Comparison of ENCODE assay signal across 8 mouse cellular contexts in the genomic region with DNA sequence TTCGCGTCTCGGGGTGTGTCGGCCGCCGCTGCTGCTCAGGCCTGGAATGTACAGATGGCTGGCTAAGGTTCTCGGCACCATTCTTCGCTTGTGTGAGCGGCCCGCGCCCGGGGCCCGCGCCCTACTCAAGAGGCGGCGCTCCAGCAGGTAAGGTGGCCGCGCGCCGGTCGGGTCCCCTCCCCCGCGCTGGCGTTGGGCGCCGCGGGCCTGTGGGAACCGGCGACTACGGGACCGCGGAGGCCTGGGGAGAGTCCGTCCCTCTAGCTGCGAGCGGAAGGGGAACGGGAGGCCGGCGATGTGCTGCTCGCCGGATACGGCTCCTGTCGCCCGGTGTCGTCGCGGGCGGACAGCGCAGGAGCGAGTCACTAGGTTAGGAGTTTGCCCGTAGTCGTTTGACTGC. TPM values are rescaled to one million over a fixed set of nuclear protein-coding genes. Genes with fewer than 3 reads are reported as not detected.
DNase-seq lines count a peak whose midpoint lies in the region; ATAC-seq and TF ChIP-seq lines count a peak whose summit lies in the region.

No protein-coding gene starts in this region.

- dilution Hi-C loops in CH12.LX (cut with MboI; ENCODE audit: extremely low pct_ligation_motif_present, extremely low pct_unique_long_range_greater_than_20kb, low sequenced_read_pairs), result no loop called here

- TF ChIP-seq CTCF in CH12.LX (conservative IDR thresholded peaks at IDR 0.05 in 1 of 2, IDR thresholded peaks at IDR 0.05 in 1 of 2; ENCODE audit: low read depth in 2 of 2, low read length in 2 of 2), result no peak
- TF ChIP-seq CTCF in liver, adult 2 months (IDR thresholded peaks at IDR 0.05; ENCODE audit: low read depth, low read length), result no peak

- H3K27me3 ChIP-seq in CH12.LX (replicated peaks), result no peaks in the 10 kb centered on the region
- no peaks in the 10 kb centered on the region for H3K27me3 ChIP-seq in forebrain, embryonic 11.5 days (ENCODE audit: control insufficient read depth, insufficient read depth, low read length)
- H3K27me3 ChIP-seq in liver, adult 2 months (ENCODE audit: control insufficient read depth, insufficient read depth, low read length), result no peaks in the 10 kb centered on the region
- H3K27me3 ChIP-seq in neural tube, embryonic 14.5 days (ENCODE audit: control insufficient read depth, insufficient read depth, low read length), result peaks cover 3% of the 10 kb centered on the region; the same call in 1 of the 2 replicates

- 0 out of 2 replicates have a peak overlapping the region, but pooled peaks have one; percentile 11 for H3K27ac ChIP-seq in CH12.LX (ENCODE audit: insufficient read depth, low read depth)
- H3K27ac ChIP-seq in forebrain, embryonic 11.5 days (ENCODE audit: low read depth, low read length), result peak overlapping the region; percentile 37; the same call in 1 of the 2 replicates
- peak overlapping the region; percentile 29; the same call in 1 of the 2 replicates for H3K27ac ChIP-seq in liver, adult 2 months (replicated peaks; ENCODE audit: insufficient read depth, low read depth, low read length)
- peak overlapping the region; percentile 84 for H3K27ac ChIP-seq in neural tube, embryonic 14.5 days (ENCODE audit: low read depth, low read length)

- peak overlapping the region; percentile 72 for H3K9ac ChIP-seq in CH12.LX (ENCODE audit: insufficient read depth, low read depth)
- H3K9ac ChIP-seq in forebrain, embryonic 11.5 days (ENCODE audit: low read length), result peak overlapping the region; percentile 87
- peak overlapping the region; percentile 92 for H3K9ac ChIP-seq in liver, adult 2 months (ENCODE audit: low read depth, low read length)
- peak overlapping the region; percentile 83 for H3K9ac ChIP-seq in neural tube, embryonic 14.5 days (replicated peaks; ENCODE audit: low read depth, low read length)

- under 1% methylated on average over 50 of the region's 51 CpGs for WGBS in forebrain, embryonic 11.5 days
- under 1% methylated on average over 51 of the region's 51 CpGs for WGBS in liver, adult 2 months
- under 1% methylated on average over 45 of the region's 51 CpGs for WGBS in neural tube, embryonic 14.5 days

- H3K36me3 ChIP-seq in CH12.LX (replicated peaks in 1 of 2; ENCODE audit: control insufficient read depth in 1 of 2, insufficient read depth in 1 of 2, low read length in 1 of 2), result peaks cover 2 to 32% of the 10 kb centered on the region in 2 experiments
- H3K36me3 ChIP-seq in forebrain, embryonic 11.5 days (ENCODE audit: control insufficient read depth, insufficient read depth, low read length), result no peaks in the 10 kb centered on the region
- peaks cover 2% of the 10 kb centered on the region; the same call in 1 of the 2 replicates for H3K36me3 ChIP-seq in liver, adult 2 months (ENCODE audit: control insufficient read depth, insufficient read depth, low read length)
- H3K36me3 ChIP-seq in neural tube, embryonic 14.5 days (ENCODE audit: control insufficient read depth, insufficient read depth, low read length), result no peaks in the 10 kb centered on the region

- peaks cover 2 to 46% of the 10 kb centered on the region in 2 experiments for H3K4me1 ChIP-seq in CH12.LX (ENCODE audit: control insufficient read depth in 1 of 2, insufficient read depth in 2 of 2)
- H3K4me1 ChIP-seq in forebrain, embryonic 11.5 days (replicated peaks; ENCODE audit: control insufficient read depth, insufficient read depth, low read length), result peaks cover 3% of the 10 kb centered on the region; the same call in 1 of the 2 replicates
- peaks cover 3% of the 10 kb centered on the region; the same call in 1 of the 2 replicates for H3K4me1 ChIP-seq in liver, adult 2 months (ENCODE audit: control insufficient read depth, insufficient read depth, low read length)
- H3K4me1 ChIP-seq in neural tube, embryonic 14.5 days (ENCODE audit: control insufficient read depth, insufficient read depth, low read length), result peaks cover 4% of the 10 kb centered on the region; the same call in 1 of the 2 replicates

- H3K4me2 ChIP-seq in CH12.LX (ENCODE audit: insufficient read depth, low read depth, poor library complexity, severe bottlenecking), result peak overlapping the region; percentile 3; the same call in 1 of the 2 replicates
- H3K4me2 ChIP-seq in forebrain, embryonic 11.5 days (ENCODE audit: low read depth, low read length, severe bottlenecking), result peak overlapping the region; percentile 63
- H3K4me2 ChIP-seq in neural tube, embryonic 14.5 days (ENCODE audit: low read depth, low read length), result peak overlapping the region; percentile 77

- peak; percentile 75 for ATAC-seq in forebrain, embryonic 11.5 days (replicated peaks; ENCODE audit: low FRiP score)
- peak; percentile 79 for ATAC-seq in neural tube, embryonic 14.5 days (ENCODE audit: low read depth)

- peak; percentile 50 for DNase-seq in gastrocnemius, postnatal 10 days
- no peak for DNase-seq in gastrocnemius, postnatal 4 days (ENCODE audit: low spot score in 2 of 2)
- peak; percentile 27 for DNase-seq in CH12.LX (ENCODE audit: extremely low read depth)
- no peak for DNase-seq in forebrain, embryonic 11.5 days (ENCODE audit: low spot score)
- no peak for DNase-seq in liver, adult 2 months (ENCODE audit: extremely low read depth, low read depth, low spot score)
- no peak for DNase-seq in layer of hippocampus, adult 9-10 months (ENCODE audit: low spot score)
- no peak for DNase-seq in cerebellum, postnatal 36 days

- H3K4me3 ChIP-seq in CH12.LX (replicated peaks in 1 of 3; ENCODE audit: low read depth in 2 of 3, low read length in 2 of 3, poor library complexity in 1 of 3), result peak overlapping the region; percentile 91 to 98 (median 91)
- H3K4me3 ChIP-seq in forebrain, embryonic 11.5 days (ENCODE audit: low read depth, low read length), result peak overlapping the region; percentile 98
- peak overlapping the region; percentile 98 for H3K4me3 ChIP-seq in liver, adult 2 months (ENCODE audit: insufficient read depth, low read depth, low read length)
- peak overlapping the region; percentile 96 for H3K4me3 ChIP-seq in neural tube, embryonic 14.5 days (ENCODE audit: low read depth, low read length)

- H3K79me2 ChIP-seq in CH12.LX (replicated peaks; ENCODE audit: control insufficient read depth, extremely low read depth, insufficient read depth, poor library complexity, severe bottlenecking), result peaks cover 40% of the 10 kb centered on the region
- H3K79me2 ChIP-seq in liver, adult 2 months (ENCODE audit: control insufficient read depth, insufficient read depth, low read length), result peaks cover 8% of the 10 kb centered on the region; the same call in 1 of the 2 replicates

- TF ChIP-seq POLR2A in CH12.LX (IDR thresholded peaks at IDR 0.05; ENCODE audit: low read depth, low read length), result no peak
- TF ChIP-seq POLR2A in liver, adult 2 months (IDR thresholded peaks at IDR 0.05; ENCODE audit: extremely low read depth, insufficient read depth, low read length), result no peak

- no peak for TF ChIP-seq EP300 in CH12.LX (IDR thresholded peaks at IDR 0.05; ENCODE audit: low read length)

- in situ Hi-C loops in CH12.LX (cut with MboI; ENCODE audit: low pct_ligation_motif_present, low pct_unique_long_range_greater_than_20kb, low sequenced_read_pairs), result loop anchor here (25.0 kb wide), 1 partner anchor 172 kb away; no protein-coding TSS in a partner anchor

- no peak for TF ChIP-seq RAD21 in CH12.LX (IDR thresholded peaks at IDR 0.05; ENCODE audit: low read depth, low read length)

- no peaks in the 10 kb centered on the region for H3K9me3 ChIP-seq in CH12.LX (replicated peaks; ENCODE audit: low read length)
- no peaks in the 10 kb centered on the region for H3K9me3 ChIP-seq in forebrain, embryonic 11.5 days (ENCODE audit: control insufficient read depth, low read length)
- no peaks in the 10 kb centered on the region for H3K9me3 ChIP-seq in neural tube, embryonic 14.5 days (ENCODE audit: control insufficient read depth, low read length)

TF ChIP-seq in CH12.LX, 34 proteins besides CTCF, POLR2A, EP300 and RAD21:
- 0 out of 2 replicates have a peak, but pooled peaks have one; percentile 65 for TF ChIP-seq UBTF (IDR thresholded peaks at IDR 0.05; ENCODE audit: low read depth, low read length)
- no peak for TF ChIP-seq JUN (IDR thresholded peaks at IDR 0.05; ENCODE audit: insufficient read depth, low read depth, low read length)
- no peak for TF ChIP-seq USF1 (IDR thresholded peaks at IDR 0.05; ENCODE audit: low read depth, low read length)
- TF ChIP-seq NRF1 (IDR thresholded peaks at IDR 0.05; ENCODE audit: low read depth, low read length), result no peak
- TF ChIP-seq RCOR1 (conservative IDR thresholded peaks at IDR 0.05; ENCODE audit: low read depth, low read length), result no peak

RNA-seq across cellular contexts. Expression of a gene that starts 0.3 kb away (rescaled TPM):
- total RNA-seq in gastrocnemius, postnatal 10 days (2021), result 10 to 100 TPM; 21.2 to 22.6 TPM
- total RNA-seq in gastrocnemius, postnatal 4 days (2021), result 10 to 100 TPM; 24.1 to 28.0 TPM
- 37.8 and 45.8 TPM in 2 replicates for total RNA-seq in CH12.LX (2012; rRNA removed)
- total RNA-seq in CH12.LX (2014; rRNA removed), result 42.8 and 46.2 TPM in 2 replicates
- polyA plus RNA-seq in CH12.LX (2012; ENCODE audit: insufficient read length, low read depth), result 60.5 and 60.8 TPM in 2 replicates
- polyA plus RNA-seq in forebrain, embryonic 11.5 days (2014; fragmentation: Nextera tagmentation; extraction: Ambion mirVana), result 65.8 and 75.7 TPM in 2 replicates
- 11.0 and 11.2 TPM in 2 replicates for total RNA-seq in liver, adult 2 months (2014; rRNA removed)
- 3.9 and 4.0 TPM in 2 replicates for polyA plus RNA-seq in liver, adult 2 months (2012; rRNA removed)
- polyA plus RNA-seq in neural tube, embryonic 14.5 days (2014; fragmentation: Nextera tagmentation; extraction: Ambion mirVana), result 58.6 and 60.7 TPM in 2 replicates

RNA-seq across cellular contexts. Expression of a gene that starts 14.1 kb away (rescaled TPM):
- total RNA-seq in gastrocnemius, postnatal 10 days (2021), result under 1 TPM in 1 of 2 experiments, not detected in 1; 0.09 TPM
- under 1 TPM; 0.16 to 0.52 TPM for total RNA-seq in gastrocnemius, postnatal 4 days (2021)
- total RNA-seq in CH12.LX (2012; rRNA removed) (3.4 and 6.1 TPM in 2 replicates), CH12.LX (2014; rRNA removed) (2.2 and 3.2 TPM in 2 replicates)
- 2.1 and 2.6 TPM in 2 replicates for polyA plus RNA-seq in CH12.LX (2012; ENCODE audit: insufficient read length, low read depth)
- 0.16 and 0.39 TPM in 2 replicates for polyA plus RNA-seq in forebrain, embryonic 11.5 days (2014; fragmentation: Nextera tagmentation; extraction: Ambion mirVana)
- 0.07 and 0.09 TPM in 2 replicates for total RNA-seq in liver, adult 2 months (2014; rRNA removed)
- 0.12 TPM in 1 of 2 replicates, not detected in the other for polyA plus RNA-seq in liver, adult 2 months (2012; rRNA removed)
- polyA plus RNA-seq in neural tube, embryonic 14.5 days (2014; fragmentation: Nextera tagmentation; extraction: Ambion mirVana), result 0.13 and 0.42 TPM in 2 replicates

Comparison
In these comparisons a context has a peak if more than half of its experiments do, and no peak if none do; other contexts are left out.
1. DNase-seq: peak in gastrocnemius, postnatal 10 days (single experiment) and CH12.LX (single experiment); none in gastrocnemius, postnatal 4 days (0 of 2), forebrain, embryonic 11.5 days (single experiment), liver, adult 2 months (single experiment), layer of hippocampus, adult 9-10 months (single experiment) and cerebellum, postnatal 36 days (0 of 2).
2. H3K27ac ChIP-seq: peak in every context shown above with its lines; median percentile 84 in neural tube, embryonic 14.5 days; 37 in forebrain, embryonic 11.5 days; 29 in liver, adult 2 months; 11 in CH12.LX.
3. H3K4me2 ChIP-seq: peak in every context shown above with its lines; median percentile 77 in neural tube, embryonic 14.5 days; 63 in forebrain, embryonic 11.5 days; 3 in CH12.LX.
4. Peak in every context shown above with its lines, with median percentiles within 50 percentile points of each other: H3K4me3 ChIP-seq and H3K9ac ChIP-seq.